19 mouse cellular contexts compared by ENCODE assay signal in the genomic region with DNA sequence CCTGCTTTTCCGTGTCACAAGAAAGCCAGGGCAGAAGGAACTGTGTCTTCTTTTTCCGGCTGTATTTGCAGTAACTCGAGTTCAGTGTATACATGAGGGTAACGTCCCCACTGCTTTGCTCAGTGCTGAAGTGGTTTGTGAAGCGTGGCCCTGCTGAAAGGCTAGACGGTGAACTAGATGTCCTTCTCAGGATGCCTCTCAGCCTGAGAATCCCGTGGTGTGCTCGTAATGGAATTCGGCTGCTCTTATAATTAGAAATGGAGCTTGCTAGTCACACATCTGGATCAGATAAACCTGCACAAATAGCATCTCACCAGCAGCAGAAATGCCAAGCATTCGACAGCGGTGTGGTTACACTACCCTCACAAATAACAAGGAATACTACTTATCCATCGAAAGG. TPM values are rescaled to one million over a fixed set of nuclear protein-coding genes. Genes with fewer than 3 reads are reported as not detected.
DNase-seq lines count a peak whose midpoint lies in the region; ATAC-seq and TF ChIP-seq lines count a peak whose summit lies in the region.
"Had no signal": no experiment of that assay in that cellular context is flagged by ENCODE, and none has a peak within 500 bp of the region (broad histone marks: within the 10 kb centered on the region; RNA-seq: fewer than 3 reads in every experiment).

No protein-coding gene starts in this region.

- no peak for DNase-seq in heart, adult 2 months
- DNase-seq in heart, postnatal 4 days, result no peak
- DNase-seq in hindbrain, embryonic 10.5 days (ENCODE audit: low spot score), result peak; percentile 15
- no peak for DNase-seq in hindbrain, embryonic 14.5 days (ENCODE audit: low spot score)
- DNase-seq in embryonic facial prominence, embryonic 10.5 days (ENCODE audit: low spot score), result peak; percentile 52
- peak; percentile 28 for DNase-seq in hindlimb bud, embryonic 11.5 days (ENCODE audit: extremely low spot score, low read depth, low spot score)
- no peak for DNase-seq in right cerebral cortex, adult 2 months (ENCODE audit: low spot score in 2 of 2)
- no peak for DNase-seq in testis, postnatal 14 days (ENCODE audit: low spot score)
- DNase-seq: B cell, adult 2 months; cerebellum, adult 8-10 months; forebrain, postnatal 0 days; gastrocnemius, postnatal 14 days; thymus, postnatal 14 days had no signal

- intact Hi-C loops in heart, adult 2 months (cut with DNase I), result no loop called here

- peaks cover 14% of the 10 kb centered on the region for H3K79me2 ChIP-seq in heart, adult 2 months (replicated peaks; ENCODE audit: control insufficient read depth, insufficient read depth, low read length)

- H3K4me3 ChIP-seq in heart, adult 2 months, result no peak overlapping the region
- no peak overlapping the region for H3K4me3 ChIP-seq in hindbrain, embryonic 10.5 days
- H3K4me3 ChIP-seq in hindbrain, embryonic 14.5 days (replicated peaks; ENCODE audit: low read length), result no peak overlapping the region
- H3K4me3 ChIP-seq in embryonic facial prominence, embryonic 10.5 days, result no peak overlapping the region
- H3K4me3 ChIP-seq: hindbrain, embryonic 12.5 days; intestine, embryonic 15.5 days; liver, embryonic 12.5 days; lung, embryonic 15.5 days had no signal

- no peak for TF ChIP-seq POLR2A in heart, adult 2 months (IDR thresholded peaks at IDR 0.05; ENCODE audit: insufficient read depth, low read depth, low read length)

- 38% methylated on average over 12 of the region's 12 CpGs for WGBS in heart, adult 2 months
- 65% methylated on average over 12 of the region's 12 CpGs for WGBS in hindbrain, embryonic 10.5 days
- WGBS in hindbrain, embryonic 14.5 days, result 78% methylated on average over 12 of the region's 12 CpGs
- WGBS in embryonic facial prominence, embryonic 10.5 days, result 40% methylated on average over 12 of the region's 12 CpGs

- peaks cover 6% of the 10 kb centered on the region for H3K36me3 ChIP-seq in heart, adult 2 months (ENCODE audit: control insufficient read depth, insufficient read depth, low read length)
- H3K36me3 ChIP-seq in hindbrain, embryonic 10.5 days, result no peaks in the 10 kb centered on the region
- H3K36me3 ChIP-seq in hindbrain, embryonic 14.5 days (replicated peaks; ENCODE audit: control insufficient read depth, insufficient read depth), result no peaks in the 10 kb centered on the region
- H3K36me3 ChIP-seq in embryonic facial prominence, embryonic 10.5 days (replicated peaks), result no peaks in the 10 kb centered on the region
- H3K36me3 ChIP-seq: hindbrain, embryonic 12.5 days; intestine, embryonic 15.5 days; liver, embryonic 12.5 days; lung, embryonic 15.5 days had no signal

- no peak overlapping the region for H3K9ac ChIP-seq in heart, adult 2 months (ENCODE audit: low read depth, low read length)
- H3K9ac ChIP-seq in hindbrain, embryonic 14.5 days, result no peak overlapping the region
- H3K9ac ChIP-seq: forebrain, postnatal 0 days; hindbrain, embryonic 12.5 days; intestine, embryonic 15.5 days; liver, embryonic 12.5 days; lung, embryonic 15.5 days had no signal

- H3K27ac ChIP-seq in heart, adult 2 months, result peak overlapping the region; percentile 67
- no peak overlapping the region for H3K27ac ChIP-seq in hindbrain, embryonic 10.5 days
- no peak overlapping the region for H3K27ac ChIP-seq in hindbrain, embryonic 14.5 days
- H3K27ac ChIP-seq in embryonic facial prominence, embryonic 10.5 days (replicated peaks), result peak overlapping the region; percentile 48
- H3K27ac ChIP-seq: hindbrain, embryonic 12.5 days; intestine, embryonic 15.5 days; liver, embryonic 12.5 days; lung, embryonic 15.5 days; stomach, postnatal 0 days had no signal

- no peak for ATAC-seq in hindbrain, embryonic 14.5 days (ENCODE audit: low FRiP score)
- ATAC-seq: forebrain, postnatal 0 days; intestine, embryonic 15.5 days; liver, embryonic 12.5 days; Patski had no signal

- no peaks in the 10 kb centered on the region for H3K9me3 ChIP-seq in hindbrain, embryonic 10.5 days
- H3K9me3 ChIP-seq in hindbrain, embryonic 14.5 days (ENCODE audit: control insufficient read depth, low read length), result no peaks in the 10 kb centered on the region
- H3K9me3 ChIP-seq in embryonic facial prominence, embryonic 10.5 days, result no peaks in the 10 kb centered on the region
- H3K9me3 ChIP-seq: hindbrain, embryonic 12.5 days; intestine, embryonic 15.5 days; liver, embryonic 12.5 days; lung, embryonic 15.5 days had no signal

- peaks cover 31% of the 10 kb centered on the region for H3K4me1 ChIP-seq in heart, adult 2 months (ENCODE audit: control insufficient read depth, insufficient read depth, low read length)
- H3K4me1 ChIP-seq in hindbrain, embryonic 10.5 days (replicated peaks), result peaks cover 36% of the 10 kb centered on the region
- 0 out of 2 replicates have a peak, but pooled peaks cover 13% of the 10 kb centered on the region for H3K4me1 ChIP-seq in hindbrain, embryonic 14.5 days (replicated peaks; ENCODE audit: control insufficient read depth, insufficient read depth, low read length)
- peaks cover 59% of the 10 kb centered on the region for H3K4me1 ChIP-seq in embryonic facial prominence, embryonic 10.5 days

- no peak for TF ChIP-seq CTCF in heart, adult 2 months (IDR thresholded peaks at IDR 0.05)

- no peaks in the 10 kb centered on the region for H3K27me3 ChIP-seq in heart, adult 2 months (ENCODE audit: control insufficient read depth, insufficient read depth, low read length)
- no peaks in the 10 kb centered on the region for H3K27me3 ChIP-seq in hindbrain, embryonic 10.5 days (ENCODE audit: insufficient read depth, poor library complexity, severe bottlenecking)
- H3K27me3 ChIP-seq in hindbrain, embryonic 14.5 days (ENCODE audit: control insufficient read depth, insufficient read depth, low read length), result no peaks in the 10 kb centered on the region
- no peaks in the 10 kb centered on the region for H3K27me3 ChIP-seq in embryonic facial prominence, embryonic 10.5 days (replicated peaks; ENCODE audit: low read depth, poor library complexity, severe bottlenecking)
- H3K27me3 ChIP-seq: hindbrain, embryonic 12.5 days; intestine, embryonic 15.5 days; liver, embryonic 12.5 days; lung, embryonic 15.5 days; Patski had no signal

- TF ChIP-seq EP300 in heart, adult 2 months (IDR thresholded peaks at IDR 0.05; ENCODE audit: insufficient read depth, low read depth, low read length), result peak; percentile 61

- no peak overlapping the region for H3K4me2 ChIP-seq in hindbrain, embryonic 14.5 days (replicated peaks)
- H3K4me2 ChIP-seq: hindbrain, embryonic 12.5 days; intestine, embryonic 15.5 days; liver, embryonic 12.5 days; lung, embryonic 15.5 days had no signal

RNA-seq across cellular contexts. Expression of a gene that starts 40.7 kb away (rescaled TPM):
- total RNA-seq in heart, adult 2 months (2021), result 10 to 100 TPM; 52.1 to 57.4 TPM
- polyA plus RNA-seq in heart, adult 2 months (2012; rRNA removed), result 15.3 and 24.7 TPM in 2 replicates
- total RNA-seq in heart, postnatal 4 days (2021), result 10 to 100 TPM; 83.4 to 89.7 TPM
- 9.4 and 11.2 TPM in 2 replicates for polyA plus RNA-seq in hindbrain, embryonic 10.5 days (2016; fragmentation: Nextera tagmentation; extraction: Ambion mirVana)
- 11.3 and 11.4 TPM in 2 replicates for polyA plus RNA-seq in hindbrain, embryonic 14.5 days (2014; fragmentation: Nextera tagmentation; extraction: Ambion mirVana)
- polyA plus RNA-seq in embryonic facial prominence, embryonic 10.5 days (2016; fragmentation: Nextera tagmentation; extraction: Ambion mirVana), result 10.0 and 11.1 TPM in 2 replicates

Comparison
In these comparisons a context has a peak if more than half of its experiments do, and no peak if none do; other contexts are left out.
1. DNase-seq: peak in hindbrain, embryonic 10.5 days (single experiment), embryonic facial prominence, embryonic 10.5 days (single experiment) and hindlimb bud, embryonic 11.5 days (single experiment); none in heart, adult 2 months (0 of 2), heart, postnatal 4 days (single experiment), hindbrain, embryonic 14.5 days (single experiment), right cerebral cortex, adult 2 months (0 of 2) and testis, postnatal 14 days (single experiment).
2. H3K27ac ChIP-seq: peak in heart, adult 2 months (single experiment) and embryonic facial prominence, embryonic 10.5 days (single experiment); none in hindbrain, embryonic 10.5 days (single experiment) and hindbrain, embryonic 14.5 days (single experiment).